23 mouse cellular contexts compared by ENCODE assay signal in the genomic region with DNA sequence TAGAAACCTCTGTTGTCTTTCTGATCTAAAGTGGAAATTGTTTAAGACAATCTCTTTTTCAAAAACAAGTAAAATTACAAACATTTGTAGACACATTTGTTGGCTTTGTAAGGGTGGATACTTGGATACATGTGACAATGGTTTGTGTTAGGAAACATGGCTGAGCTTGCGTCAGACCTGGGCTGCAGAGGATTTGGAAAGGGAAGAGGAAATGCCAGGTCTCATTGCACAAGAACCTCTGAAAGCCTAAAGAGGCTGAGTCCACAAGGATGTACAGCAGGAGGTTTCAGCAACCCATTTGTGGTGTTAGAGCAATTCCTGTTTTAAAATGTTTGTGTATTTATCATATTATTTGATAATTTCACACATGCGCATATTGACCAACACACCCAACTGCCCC.
"Had no signal": no experiment of that assay in that cellular context is flagged by ENCODE, and none has a peak within 500 bp of the region (broad histone marks: within the 10 kb centered on the region; RNA-seq: fewer than 3 reads in every experiment).

No protein-coding gene starts in this region.

- ATAC-seq: midbrain, embryonic 15.5 days had no signal

- H3K27ac ChIP-seq: kidney, embryonic 15.5 days; left cerebral cortex, adult 2 months; limb, embryonic 12.5 days; limb, embryonic 15.5 days; liver, embryonic 13.5 days; lung, embryonic 15.5 days; macrophage; midbrain, embryonic 12.5 days; midbrain, embryonic 15.5 days; neural tube, embryonic 12.5 days; neural tube, embryonic 15.5 days; stomach, postnatal 0 days had no signal

- H3K27me3 ChIP-seq: kidney, embryonic 15.5 days; limb, embryonic 12.5 days; limb, embryonic 15.5 days; liver, embryonic 13.5 days; lung, embryonic 15.5 days; midbrain, embryonic 12.5 days; midbrain, embryonic 15.5 days; neural tube, embryonic 12.5 days; neural tube, embryonic 15.5 days had no signal

- H3K36me3 ChIP-seq: kidney, embryonic 15.5 days; limb, embryonic 12.5 days; limb, embryonic 15.5 days; liver, embryonic 13.5 days; lung, embryonic 15.5 days; midbrain, embryonic 12.5 days; midbrain, embryonic 15.5 days; neural tube, embryonic 12.5 days; neural tube, embryonic 15.5 days had no signal

- H3K9ac ChIP-seq: kidney, embryonic 15.5 days; limb, embryonic 12.5 days; limb, embryonic 15.5 days; liver, embryonic 13.5 days; lung, embryonic 15.5 days; midbrain, embryonic 12.5 days; midbrain, embryonic 15.5 days; neural tube, embryonic 12.5 days; neural tube, embryonic 15.5 days had no signal

- DNase-seq: kidney, adult 11 months; kidney, adult 8-10 months; kidney, postnatal 10 days; kidney, postnatal 36 days; layer of hippocampus, postnatal 36 days; left cerebral cortex, postnatal 4 days; liver, embryonic 13.5 days; right cerebral cortex, adult 18-20 months; right cerebral cortex, postnatal 14 days; right cerebral cortex, postnatal 4 days; thymus, adult 2 months; thymus, postnatal 25 days had no signal

- H3K4me2 ChIP-seq: kidney, embryonic 15.5 days; limb, embryonic 12.5 days; limb, embryonic 15.5 days; liver, embryonic 13.5 days; lung, embryonic 15.5 days; midbrain, embryonic 12.5 days; midbrain, embryonic 15.5 days; neural tube, embryonic 12.5 days; neural tube, embryonic 15.5 days had no signal

- H3K9me3 ChIP-seq: kidney, embryonic 15.5 days; limb, embryonic 12.5 days; limb, embryonic 15.5 days; liver, embryonic 13.5 days; lung, embryonic 15.5 days; midbrain, embryonic 12.5 days; midbrain, embryonic 15.5 days; neural tube, embryonic 12.5 days; neural tube, embryonic 15.5 days had no signal

- H3K4me3 ChIP-seq: kidney, embryonic 15.5 days; left cerebral cortex, adult 2 months; limb, embryonic 12.5 days; limb, embryonic 15.5 days; liver, embryonic 13.5 days; lung, embryonic 15.5 days; midbrain, embryonic 12.5 days; midbrain, embryonic 15.5 days; neural tube, embryonic 12.5 days; neural tube, embryonic 15.5 days had no signal

- H3K4me1 ChIP-seq: kidney, embryonic 15.5 days; limb, embryonic 12.5 days; limb, embryonic 15.5 days; liver, embryonic 13.5 days; lung, embryonic 15.5 days; midbrain, embryonic 12.5 days; midbrain, embryonic 15.5 days; neural tube, embryonic 12.5 days; neural tube, embryonic 15.5 days had no signal
